Mouse (Mus musculus) E14TG2a.4 (cell line): ENCODE measurements around the gene Akap13.

Source experiments
- H3K27me3 ChIP-seq: 2 replicates; pipeline ENCODE4 v1.6.1; 2014; ENCODE audit warnings: low read length, control low read depth; ENCODE audit not compliant: insufficient read depth
- H3K36me3 ChIP-seq: 2 replicates; pipeline ENCODE4 v1.6.1; 2014; ENCODE audit warnings: low read length, control low read depth; ENCODE audit not compliant: insufficient read depth
- H3K4me1 ChIP-seq: replicated peaks from 2 replicates; pipeline ENCODE4 v1.6.1; 2014; ENCODE audit warnings: low read depth, low read length, control low read depth
- H3K4me3 ChIP-seq: replicated peaks from 2 replicates; pipeline ENCODE4 v1.5.1; 2014; ENCODE audit warnings: mild to moderate bottlenecking, low read length
- H3K9me3 ChIP-seq: 2 replicates; pipeline ENCODE4 v1.6.1; 2014; ENCODE audit warnings: low read length, control low read depth
- CTCF ChIP-seq: conservative IDR thresholded peaks from 2 replicates; pipeline ENCODE4 v1.5.1; 2014; ENCODE audit warnings: low read length
- NANOG ChIP-seq: IDR thresholded peaks from 2 replicates; pipeline ENCODE4 v1.6.1; 2014; ENCODE audit warnings: borderline replicate concordance, low read length, mixed read lengths
- POU5F1 ChIP-seq: IDR thresholded peaks from 2 replicates; pipeline ENCODE4 v1.6.1; 2014; ENCODE audit warnings: low read length, borderline replicate concordance

Akap13 gene

GRCm38 (mm10) chr7:75470318-75470925 lies 15.1 kb downstream of the Akap13 start:
- TF ChIP-seq CTCF (no peak), POU5F1 (no peak), NANOG (no peak)
- H3K27me3 ChIP-seq = no peaks in the 10 kb centered on the region

DNA sequence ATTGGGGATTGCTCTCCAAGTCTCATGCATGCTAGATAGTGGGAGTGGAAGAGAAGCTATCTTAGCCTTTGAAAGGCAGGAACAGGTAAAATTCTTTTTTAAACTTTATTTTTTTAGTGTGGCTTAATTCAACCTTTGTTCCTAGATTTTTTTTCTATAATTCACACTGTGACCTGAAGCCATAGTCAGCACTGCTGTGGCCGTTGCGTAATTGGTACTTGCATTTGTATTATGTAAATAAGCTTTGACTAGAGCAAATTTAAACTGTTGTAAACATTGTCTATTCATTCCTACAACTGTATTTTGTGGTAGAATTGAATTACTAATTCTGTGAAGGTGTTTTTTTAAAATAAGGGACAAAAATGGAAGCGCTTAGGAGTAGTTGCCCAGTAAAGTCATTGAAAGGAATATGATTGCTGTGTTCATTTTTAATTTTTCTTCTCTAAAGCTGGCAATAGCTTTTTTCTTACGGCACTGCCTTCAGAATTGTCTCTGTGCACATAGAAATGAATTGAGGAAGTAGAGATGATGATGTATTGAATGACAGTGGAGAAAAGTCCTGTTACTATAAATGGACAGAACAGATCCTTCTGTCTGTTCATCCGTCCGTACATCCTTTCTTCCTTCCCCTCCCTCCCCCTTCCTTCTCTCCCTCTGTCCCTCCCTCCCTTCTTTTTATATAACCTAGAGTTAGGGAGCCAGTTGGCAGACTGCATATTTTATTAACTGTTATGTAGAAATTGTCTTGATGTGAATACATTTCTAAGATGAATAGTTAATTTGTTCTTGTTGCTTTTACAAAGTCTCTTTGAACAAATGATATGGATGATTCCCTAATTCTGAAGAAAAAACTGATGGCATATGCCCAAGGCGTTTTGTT lies 17.2 kb downstream of the Akap13 start:
- Histone ChIP-seq H3K4me1 (no peaks in the 10 kb centered on the region; the same call in 1 of the 2 replicates), H3K9me3 (no peaks in the 10 kb centered on the region), H3K36me3 (no peaks in the 10 kb centered on the region), H3K4me3 (no peak overlapping the region), H3K27me3 (no peaks in the 10 kb centered on the region)
- no peak for TF ChIP-seq CTCF
- no peak for TF ChIP-seq NANOG
- no peak for TF ChIP-seq POU5F1

More at GRCm38 (mm10) chr7:75470318-75470925, 15.1 kb downstream of the Akap13 start:
- Histone ChIP-seq H3K36me3 (no peaks in the 10 kb centered on the region), H3K4me3 (no peak overlapping the region), H3K4me1 (no peaks in the 10 kb centered on the region; the same call in 1 of the 2 replicates), H3K9me3 (no peaks in the 10 kb centered on the region)

DNA sequence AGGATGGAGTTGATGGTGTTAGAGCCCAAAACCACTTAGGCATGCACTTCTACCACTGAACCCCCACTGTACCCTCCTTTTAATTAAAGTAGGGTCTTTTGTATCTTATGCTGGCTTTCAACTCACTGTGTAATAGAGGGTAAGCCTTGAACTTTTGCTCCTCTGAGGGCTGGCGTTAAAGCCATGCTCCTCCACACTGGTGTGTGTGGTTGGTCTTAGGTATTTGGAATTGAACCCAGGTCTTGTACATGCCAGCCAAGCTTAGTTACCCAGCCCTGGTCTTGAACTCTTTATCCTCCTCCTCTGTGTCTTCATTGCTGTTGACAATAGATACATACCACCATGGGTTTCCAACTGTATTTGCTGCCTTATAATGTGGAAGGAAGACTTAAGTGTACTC lies 18.0 kb downstream of the Akap13 start:
- Histone ChIP-seq H3K27me3 (no peaks in the 10 kb centered on the region), H3K36me3 (no peaks in the 10 kb centered on the region), H3K4me3 (no peak overlapping the region), H3K4me1 (no peaks in the 10 kb centered on the region; the same call in 1 of the 2 replicates), H3K9me3 (no peaks in the 10 kb centered on the region)
- TF ChIP-seq NANOG = no peak
- TF ChIP-seq POU5F1 = no peak
- no peak for TF ChIP-seq CTCF

GRCm38 (mm10) chr7:75474064-75474463 lies 18.7 kb downstream of the Akap13 start:
- no peaks in the 10 kb centered on the region for H3K27me3 ChIP-seq
- no peak for TF ChIP-seq NANOG
- TF ChIP-seq CTCF = no peak
- TF ChIP-seq POU5F1 = no peak
- no peak overlapping the region for H3K4me3 ChIP-seq
- H3K36me3 ChIP-seq = no peaks in the 10 kb centered on the region
- no peaks in the 10 kb centered on the region for H3K9me3 ChIP-seq
- no peaks in the 10 kb centered on the region; the same call in 1 of the 2 replicates for H3K4me1 ChIP-seq

GRCm38 (mm10) chr7:75474564-75475150 lies 19.3 kb downstream of the Akap13 start:
- no peaks in the 10 kb centered on the region for H3K9me3 ChIP-seq

GRCm38 (mm10) chr7:75478060-75478459 lies 22.7 kb downstream of the Akap13 start:
- no peak overlapping the region for H3K4me3 ChIP-seq
- no peaks in the 10 kb centered on the region for H3K27me3 ChIP-seq
- peaks cover 13% of the 10 kb centered on the region for H3K4me1 ChIP-seq
- TF ChIP-seq CTCF (no peak), POU5F1 (no peak), NANOG (no peak)
- no peaks in the 10 kb centered on the region for H3K36me3 ChIP-seq
- no peaks in the 10 kb centered on the region for H3K9me3 ChIP-seq

More at GRCm38 (mm10) chr7:75474564-75475150, 19.3 kb downstream of the Akap13 start:
- Histone ChIP-seq H3K4me1 (no peaks in the 10 kb centered on the region; the same call in 1 of the 2 replicates), H3K27me3 (no peaks in the 10 kb centered on the region), H3K4me3 (no peak overlapping the region), H3K36me3 (no peaks in the 10 kb centered on the region)
- TF ChIP-seq NANOG (no peak), CTCF (no peak), POU5F1 (no peak)

DNA sequence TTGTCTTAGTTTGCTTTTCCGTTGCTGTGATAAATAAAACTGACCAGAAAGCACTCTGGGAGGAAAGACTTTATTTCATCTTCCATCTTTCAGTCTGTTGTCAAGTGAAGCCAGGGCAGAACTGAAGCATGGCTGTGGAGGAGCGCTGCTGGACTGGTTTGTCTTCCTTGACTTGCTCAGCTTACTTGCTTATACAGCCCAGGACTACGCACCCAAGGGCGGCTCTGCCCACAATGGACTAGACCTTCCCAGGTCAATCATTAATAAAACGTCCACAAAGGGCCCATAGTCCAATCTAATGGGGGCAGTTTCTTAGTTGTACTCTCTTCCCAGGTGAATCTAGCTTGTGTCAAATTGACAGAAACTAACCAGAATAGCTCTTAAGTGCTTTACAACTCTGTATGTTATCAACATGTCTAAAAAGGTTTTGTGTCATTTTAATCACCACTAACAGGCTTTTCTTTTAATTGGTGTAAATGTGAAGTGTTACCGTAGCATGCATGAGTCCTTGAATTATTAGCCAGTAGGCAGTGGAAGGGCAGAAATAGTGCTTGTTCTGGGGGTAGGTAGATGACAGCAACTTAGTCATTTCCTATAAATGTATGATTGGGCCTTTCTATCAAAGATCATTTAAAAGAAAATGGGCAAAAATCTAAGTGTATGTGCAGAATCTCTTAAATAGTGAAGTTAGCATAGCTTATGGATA lies 25.5 kb downstream of the Akap13 start:
- TF ChIP-seq CTCF (no peak), POU5F1 (no peak), NANOG (no peak)
- no peaks in the 10 kb centered on the region for H3K36me3 ChIP-seq
- no peaks in the 10 kb centered on the region for H3K27me3 ChIP-seq
- no peaks in the 10 kb centered on the region for H3K9me3 ChIP-seq
- peaks cover 13% of the 10 kb centered on the region for H3K4me1 ChIP-seq
- H3K4me3 ChIP-seq = no peak overlapping the region

- Histone ChIP-seq H3K9me3 (no peaks in the 10 kb centered on the region), H3K36me3 (no peaks in the 10 kb centered on the region), H3K4me1 (peaks cover 13% of the 10 kb centered on the region), H3K27me3 (no peaks in the 10 kb centered on the region), H3K4me3 (no peak overlapping the region)
- TF ChIP-seq POU5F1 (no peak), NANOG (no peak), CTCF (no peak)
These were observed 30.7 kb downstream of the Akap13 start for GRCm38 (mm10) chr7:75486031-75486430.
